Mouse (Mus musculus) gastrocnemius, postnatal 36 days (tissue): Measurements from ENCODE around the gene Vamp2. TPM values are rescaled to one million over a fixed set of nuclear protein-coding genes. Genes with fewer than 3 reads are reported as not detected.

Experiments
- DNase-seq, 2 experiments: peaks; one replicate each; pipeline ENCODE4 v3.0.0; 2022
- intact Hi-C: fragments of 180-260 bp; cut with DNase I; formaldehyde crosslinking; loops from one replicate; pipeline ENCODE4 v1.15.1; 2025
- total RNA-seq, 2 experiments: library from RNA; stranded (reverse); gene quantifications; 2 replicates each; pipeline ENCODE4 v1.2.3; 2021

Vamp2 gene
- total RNA-seq, 2 experiments from 2014 or later = 26.7 to 38.1 TPM

DNA sequence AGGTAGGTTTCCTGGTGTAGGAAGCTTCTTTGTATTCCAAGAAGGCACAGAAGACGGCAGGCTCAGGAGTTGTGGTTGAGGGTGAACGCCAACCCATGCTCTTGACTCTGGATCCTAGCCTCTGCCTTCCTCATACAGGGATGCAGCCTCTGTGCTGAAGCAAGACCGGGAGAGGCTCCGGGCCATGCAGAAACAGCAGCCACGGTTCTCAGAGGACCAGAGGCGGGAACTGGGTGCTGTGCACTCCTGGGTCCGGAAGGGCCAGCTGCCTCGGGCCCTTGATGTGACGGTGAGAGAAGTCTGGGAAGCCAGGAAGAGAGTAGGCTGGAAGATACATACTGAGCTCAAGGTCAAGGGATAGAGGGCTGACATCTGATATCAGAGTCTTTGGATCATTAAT lies 19.9 kb downstream of the Vamp2 start:
- DNase-seq = no peak
- intact Hi-C loops = no loop called here

DNA sequence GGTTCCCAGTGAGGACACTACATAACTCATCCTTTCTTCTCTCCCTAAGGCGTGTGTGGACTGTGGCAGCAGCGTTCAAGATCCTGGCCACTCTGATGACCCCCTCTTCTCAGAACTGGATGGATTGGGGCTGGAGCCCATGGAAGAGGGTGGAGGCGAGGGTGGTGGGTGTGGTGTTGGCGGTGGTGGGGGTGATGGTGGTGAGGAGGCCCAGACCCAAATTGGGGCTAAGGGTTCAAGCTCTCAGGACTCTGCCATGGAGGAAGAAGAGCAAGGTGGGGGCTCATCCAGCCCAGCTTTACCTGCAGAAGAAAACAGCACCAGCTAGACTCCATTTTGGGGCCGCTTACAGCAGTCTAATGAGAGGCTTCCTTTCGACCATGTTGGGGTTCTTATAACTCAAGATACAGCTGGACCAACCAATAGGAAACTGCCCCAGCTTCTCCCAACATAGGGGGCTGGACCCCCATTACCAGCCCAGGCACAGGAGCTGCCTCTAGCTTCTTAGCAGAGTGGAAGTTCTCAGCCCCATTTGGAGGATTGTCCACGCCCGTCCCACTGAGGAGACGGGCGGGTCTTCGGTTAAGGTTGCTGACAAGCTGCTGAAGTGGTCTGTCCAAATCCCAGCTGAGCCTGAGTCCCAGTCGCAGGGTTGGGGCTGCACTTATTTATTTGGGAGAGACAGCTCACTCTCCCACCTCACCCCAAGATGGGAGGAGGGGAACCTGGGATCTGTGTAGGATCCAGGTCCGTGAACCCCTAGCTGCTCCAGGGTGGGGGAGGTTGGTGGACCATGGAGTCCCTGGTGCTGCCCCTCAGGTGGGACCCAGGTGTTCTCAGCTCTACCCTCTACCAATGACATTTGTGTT lies 21.0 kb downstream of the Vamp2 start:
- intact Hi-C loops = no loop called here
- no peak for DNase-seq

DNA sequence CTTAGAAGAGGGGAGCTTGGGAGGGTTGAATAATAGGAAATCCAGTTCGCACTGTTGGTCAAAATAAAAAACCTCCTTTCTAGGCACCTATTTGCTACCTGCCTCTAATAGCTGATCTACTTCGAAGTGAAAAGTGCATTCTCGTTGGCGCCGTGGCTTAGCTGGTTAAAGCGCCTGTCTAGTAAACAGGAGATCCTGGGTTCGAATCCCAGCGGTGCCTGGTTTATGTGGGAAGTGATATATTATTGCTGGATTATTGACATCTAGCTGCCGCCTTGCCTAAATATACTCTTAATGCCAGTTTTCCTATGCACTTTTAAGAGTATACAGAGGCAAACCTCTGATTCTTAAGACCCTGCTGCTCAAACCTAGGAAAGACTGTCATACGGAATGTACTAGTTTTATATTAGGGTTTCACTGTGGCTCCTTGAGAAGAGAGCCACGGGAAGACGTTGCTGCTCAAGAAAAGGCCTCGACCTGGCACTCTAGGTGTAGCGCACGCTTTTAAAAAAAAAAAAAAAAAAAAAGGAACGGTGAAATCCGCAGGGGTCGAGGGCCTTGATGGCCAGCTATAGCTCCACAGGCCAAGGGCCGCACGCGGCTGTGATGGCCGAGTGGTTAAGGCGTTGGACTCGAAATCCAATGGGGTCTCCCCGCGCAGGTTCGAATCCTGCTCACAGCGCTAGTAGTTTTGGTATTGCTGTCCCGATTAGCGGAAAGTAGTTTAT lies 22.2 kb downstream of the Vamp2 start:
- peak; percentile 87 to 95 for DNase-seq
- intact Hi-C loops = no loop called here

DNA sequence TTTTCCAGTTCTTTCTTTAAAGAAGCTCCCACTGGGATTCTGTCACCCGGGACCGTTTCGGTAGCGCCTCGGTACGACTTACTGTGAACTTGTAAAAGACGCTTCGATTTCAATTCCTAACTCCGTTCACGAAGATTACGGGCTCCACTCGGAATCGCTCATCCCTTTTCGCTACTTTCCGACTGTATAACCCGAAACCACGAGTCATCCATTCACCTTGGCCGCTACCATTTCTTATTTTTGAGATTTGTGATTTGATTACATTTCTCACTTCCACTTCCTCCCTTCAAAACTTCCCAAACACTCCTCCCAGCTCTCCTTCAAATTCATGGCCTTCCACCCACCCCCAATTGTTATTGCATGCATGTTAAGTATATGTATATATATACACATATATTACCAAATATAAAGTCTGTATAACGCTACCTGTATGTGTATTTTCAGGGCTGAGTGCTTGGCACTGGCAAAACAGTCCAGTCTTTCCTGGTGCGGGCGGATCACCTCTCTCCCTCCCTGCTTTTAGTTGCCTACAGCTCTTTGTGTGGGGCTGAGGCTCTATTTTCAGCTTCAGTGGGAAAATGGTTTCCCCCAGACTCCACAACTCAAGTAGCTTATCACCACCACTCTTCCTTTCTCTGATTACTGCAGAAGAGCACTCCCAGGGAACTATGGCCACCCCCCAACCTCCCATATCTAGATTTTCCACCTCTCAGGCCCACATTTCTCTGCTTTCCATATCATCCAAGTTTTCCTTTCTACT lies 22.9 kb downstream of the Vamp2 start:
- DNase-seq = no peak
- intact Hi-C loops = no loop called here

DNA sequence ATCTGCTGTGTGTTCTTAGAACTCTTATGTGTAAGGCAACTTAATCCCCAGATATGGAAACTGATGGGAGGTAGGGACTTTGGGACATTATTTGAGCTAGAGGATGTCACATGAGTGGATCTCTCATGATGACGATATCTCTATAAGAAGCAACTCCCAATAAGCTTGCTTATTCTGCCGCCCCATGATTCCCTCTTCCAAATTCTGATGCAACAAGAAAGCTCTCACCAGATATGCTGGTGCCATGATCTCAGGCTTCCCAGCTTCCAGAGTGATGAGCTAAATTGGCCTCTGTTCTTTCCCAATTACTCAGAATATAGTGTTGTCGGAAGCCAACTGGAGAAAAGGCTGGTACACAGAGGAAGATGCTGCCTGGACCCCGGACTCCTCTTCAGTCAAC lies 23.6 kb downstream of the Vamp2 start:
- intact Hi-C loops = no loop called here

DNA sequence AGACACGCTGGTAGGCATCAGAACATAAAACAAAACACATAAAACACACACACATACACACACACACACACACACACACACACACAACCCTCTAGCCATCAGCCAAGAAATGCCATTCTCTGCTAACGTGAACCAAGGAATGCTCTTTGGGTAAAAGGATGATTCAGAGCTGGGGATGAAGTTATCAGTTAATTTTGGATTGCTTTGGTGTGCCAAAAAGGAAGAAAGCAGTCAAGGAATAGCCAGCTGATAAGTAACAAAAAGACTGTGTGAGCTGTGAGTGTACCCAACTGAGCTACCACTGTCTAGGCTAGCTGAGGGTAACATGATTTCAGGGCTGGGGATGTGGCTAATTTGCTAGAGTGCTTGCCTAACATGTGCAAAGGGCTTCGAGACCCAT lies 25.7 kb downstream of the Vamp2 start:
- DNase-seq = no peak
- intact Hi-C loops = no loop called here

More for the DNA sequence above, 23.6 kb downstream of the Vamp2 start:
- DNase-seq = no peak

DNA sequence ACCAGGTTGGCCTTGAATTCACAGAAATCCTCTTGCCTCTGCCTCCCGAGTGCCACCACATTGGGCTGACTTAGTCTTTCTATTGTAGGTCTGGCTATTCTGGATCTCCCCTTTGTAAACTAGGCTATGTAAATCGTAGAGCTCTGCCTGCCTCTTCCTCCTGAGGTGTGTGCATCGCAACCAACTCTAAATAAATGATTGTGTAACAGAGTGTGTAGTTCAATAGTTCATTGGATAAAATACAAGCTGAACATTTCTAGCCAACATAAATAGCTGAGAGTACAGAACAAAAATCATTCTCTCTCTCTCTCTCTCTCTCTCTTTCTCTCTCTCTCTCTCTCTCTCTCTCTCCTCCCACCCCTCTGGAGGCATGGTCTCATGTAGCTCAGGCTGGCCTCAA lies 26.3 kb downstream of the Vamp2 start:
- DNase-seq = no peak
- intact Hi-C loops = no loop called here

DNA sequence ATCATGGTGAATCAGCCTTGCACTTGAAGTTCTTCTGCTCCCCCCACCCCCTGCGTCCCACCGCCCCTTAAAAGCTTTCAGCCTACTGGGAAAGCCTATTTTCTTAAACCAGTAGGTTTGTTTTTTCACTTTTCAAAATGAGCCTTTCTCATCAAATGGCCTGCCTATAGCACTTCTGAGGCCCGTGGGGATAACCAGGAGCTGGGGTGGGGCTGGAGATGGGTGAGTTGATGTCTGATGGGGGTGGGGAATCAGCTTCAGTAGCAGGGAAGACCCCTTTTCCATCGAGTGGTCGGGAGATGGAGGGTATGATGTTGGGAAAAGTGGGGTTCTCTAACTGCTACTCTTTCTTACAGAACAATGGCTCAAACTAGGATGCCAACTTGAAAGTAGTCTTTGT lies 28.6 kb downstream of the Vamp2 start:
- intact Hi-C loops = no loop called here
- DNase-seq = no peak

DNA sequence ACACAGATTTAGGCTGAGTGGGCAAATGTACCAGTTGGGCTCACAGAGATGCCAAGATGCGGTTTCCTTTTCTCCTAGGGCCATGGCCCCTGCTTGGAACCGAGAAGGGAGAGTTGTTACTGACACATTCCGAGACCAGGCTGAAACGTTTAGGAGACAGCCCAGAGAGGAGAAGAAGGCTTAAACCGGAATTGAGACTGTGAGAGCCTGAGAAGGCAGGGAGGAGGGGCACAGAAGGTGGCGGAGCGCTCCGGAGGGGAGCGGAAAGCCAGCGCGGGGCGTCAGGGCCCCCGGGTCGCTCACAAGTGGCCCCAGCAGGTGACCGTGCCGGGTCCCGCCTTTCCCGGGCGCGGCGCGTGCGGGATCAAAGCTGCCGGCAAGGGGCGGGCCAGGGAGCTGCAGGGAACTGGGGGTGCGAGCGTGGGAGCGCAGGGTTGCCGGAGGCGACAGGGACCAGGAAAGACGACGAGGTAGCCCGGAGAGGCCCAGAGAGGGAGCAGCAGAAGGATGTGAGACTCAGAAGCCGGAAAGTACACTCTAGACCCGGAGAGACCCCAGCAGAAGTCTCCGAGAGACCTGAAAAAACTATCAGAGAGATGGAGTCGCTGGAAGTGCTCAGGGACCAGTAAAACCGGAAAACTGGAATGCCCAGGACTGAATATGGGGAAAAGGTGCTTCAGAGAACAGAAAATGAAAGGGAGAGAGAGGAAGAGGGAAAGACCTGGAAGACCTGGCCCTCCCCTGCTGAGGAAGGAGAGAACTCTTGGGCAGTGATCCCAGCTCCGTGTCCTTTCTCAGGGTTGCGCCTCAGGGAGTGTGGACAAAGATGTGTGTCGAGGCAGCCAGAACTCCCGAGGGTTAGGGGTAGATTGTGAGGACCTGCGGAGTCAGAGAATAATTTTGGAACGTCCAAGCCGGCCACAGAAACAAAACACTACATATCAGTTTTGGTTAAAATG lies 29.7 kb downstream of the Vamp2 start:
- peak; percentile 43 to 50 for DNase-seq
- intact Hi-C loops = no loop called here

DNA sequence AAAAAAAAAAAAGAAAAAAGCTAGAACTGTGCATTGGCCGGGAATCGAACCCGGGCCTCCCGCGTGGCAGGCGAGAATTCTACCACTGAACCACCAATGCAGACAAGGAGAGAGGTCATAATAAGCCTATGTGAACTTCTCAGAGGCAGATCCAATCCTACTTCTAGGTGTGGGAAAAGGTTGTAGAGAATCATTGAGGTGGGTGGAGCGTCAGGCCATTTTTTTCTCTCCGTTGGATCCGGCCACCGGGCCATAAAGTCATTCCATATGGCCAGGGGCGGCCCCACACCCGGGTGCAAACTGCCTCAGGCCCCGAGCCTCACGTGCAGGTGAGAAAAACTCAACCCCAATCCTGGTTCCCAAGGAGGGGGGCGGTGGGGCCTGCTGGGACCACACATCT lies 30.5 kb downstream of the Vamp2 start:
- intact Hi-C loops = no loop called here
- DNase-seq = peak; percentile 55 to 78

DNA sequence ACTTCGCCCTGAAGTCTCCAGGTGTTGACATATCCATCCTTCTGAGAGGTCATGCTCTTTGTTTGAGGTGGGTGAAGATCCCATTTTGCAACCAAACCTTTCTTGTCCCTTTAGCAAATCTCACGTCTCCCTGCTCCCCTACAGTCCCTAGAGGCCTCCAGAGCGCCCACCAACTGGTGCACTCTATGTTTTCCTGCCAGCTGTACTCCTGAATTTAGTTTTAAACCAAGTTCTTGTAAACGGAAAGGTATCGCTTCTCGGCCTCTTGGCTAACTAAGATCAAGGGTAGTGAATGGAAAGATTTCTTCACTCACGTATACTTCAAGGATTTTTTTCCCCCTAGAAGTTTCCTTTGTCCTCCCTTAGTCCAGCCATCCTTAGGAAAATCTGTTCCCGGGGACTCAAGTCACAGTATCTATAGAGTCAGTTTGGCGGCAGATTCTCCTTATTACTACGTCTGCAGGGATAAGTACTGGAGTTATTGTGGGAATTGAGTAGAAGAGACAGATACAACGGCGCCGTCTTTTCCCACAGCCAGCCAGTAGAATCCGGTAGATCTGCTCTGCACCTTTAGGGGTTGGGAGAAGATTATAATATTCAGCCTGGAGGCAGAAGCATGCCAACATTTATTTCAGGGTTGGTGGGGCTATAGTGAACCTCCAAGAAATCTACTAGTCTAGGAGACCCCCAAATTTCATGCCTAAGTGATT lies 31.3 kb downstream of the Vamp2 start:
- intact Hi-C loops = loop anchor here (10.0 kb wide), 1 partner anchor 215 kb away; the partner anchor contains the start of gene Rpl26
- DNase-seq = no peak

DNA sequence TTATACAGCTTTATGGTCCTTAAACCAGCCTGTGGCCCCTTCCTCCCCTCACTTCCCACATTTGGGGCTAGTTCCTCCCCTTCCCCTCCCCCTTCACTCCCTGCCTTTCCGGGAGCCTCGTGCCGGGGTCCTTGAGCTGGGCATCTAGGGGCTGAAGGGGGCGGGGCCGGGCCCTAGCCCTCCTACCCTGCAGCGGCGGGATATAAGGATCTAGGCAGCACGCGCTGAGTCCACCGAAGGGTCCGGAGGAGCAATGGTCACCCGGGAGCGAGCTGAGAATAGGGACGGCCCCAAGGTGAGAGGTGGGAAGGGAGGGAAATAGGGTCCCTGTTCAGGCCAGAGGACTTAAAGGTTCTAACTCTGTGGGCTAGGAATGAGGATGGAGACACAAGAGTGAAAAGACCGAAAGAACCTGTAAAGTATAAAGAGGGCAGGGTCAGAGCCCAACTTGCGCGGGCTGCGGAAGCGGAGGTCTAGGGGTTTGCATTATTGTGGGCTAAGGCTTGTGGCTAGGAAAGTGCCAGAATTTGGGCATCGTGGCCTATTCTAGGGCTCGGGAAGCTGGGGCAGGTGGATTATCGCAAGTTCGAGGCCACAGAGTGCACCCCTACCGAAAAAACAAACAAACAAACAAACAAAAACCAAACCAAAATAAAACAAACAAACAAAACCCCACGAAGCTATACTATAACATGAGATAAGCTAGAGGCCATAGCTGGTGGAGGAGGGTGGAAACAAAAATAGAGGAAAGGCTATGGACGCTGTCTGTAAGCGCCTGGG lies 32.1 kb downstream of the Vamp2 start, which contains the start of gene Hes7:
TSS of gene Hes7 (plus strand) at position 184 of the 780 bp plus-strand sequence.
- intact Hi-C loops = loop anchor here (10.0 kb wide), 1 partner anchor 216 kb away; the partner anchor contains the start of gene Rpl26
- DNase-seq = no peak

DNA sequence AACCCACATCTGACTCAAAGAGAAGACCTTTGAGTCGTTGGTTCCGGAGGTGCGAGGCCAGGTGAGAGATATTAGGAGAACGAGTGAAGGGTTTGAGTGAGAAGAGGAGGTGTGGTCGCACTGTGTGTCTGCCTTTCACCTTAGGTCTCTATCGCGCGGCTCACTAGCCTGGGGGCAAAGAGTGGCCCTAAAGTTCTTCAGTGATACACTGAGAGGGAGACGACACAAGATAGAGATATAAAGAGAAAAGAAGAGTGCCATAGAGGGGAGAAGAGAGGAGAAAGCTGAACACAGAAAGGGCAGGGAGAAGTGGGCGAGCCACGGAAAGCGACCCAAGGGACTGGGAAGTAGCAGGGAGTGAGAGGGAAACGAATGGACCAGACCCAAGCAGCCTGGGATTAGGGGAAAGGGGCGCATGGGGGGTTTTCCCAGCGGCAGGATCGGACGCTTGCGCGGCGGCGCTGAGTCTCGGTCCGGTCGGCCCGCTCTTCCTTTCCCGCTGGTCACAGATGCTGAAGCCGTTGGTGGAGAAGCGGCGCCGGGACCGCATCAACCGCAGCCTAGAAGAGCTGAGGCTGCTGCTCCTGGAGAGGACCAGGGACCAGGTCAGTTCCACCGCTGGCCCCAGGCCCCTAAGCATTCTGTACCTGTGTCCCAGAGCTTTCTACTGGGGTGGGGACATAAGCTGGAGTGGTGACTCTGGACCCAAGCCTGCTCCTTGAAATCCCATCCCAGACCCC lies 32.9 kb downstream of the Vamp2 start:
- no peak for DNase-seq
- intact Hi-C loops = loop anchor here (10.0 kb wide), 1 partner anchor 216 kb away; the partner anchor contains the start of gene Rpl26

DNA sequence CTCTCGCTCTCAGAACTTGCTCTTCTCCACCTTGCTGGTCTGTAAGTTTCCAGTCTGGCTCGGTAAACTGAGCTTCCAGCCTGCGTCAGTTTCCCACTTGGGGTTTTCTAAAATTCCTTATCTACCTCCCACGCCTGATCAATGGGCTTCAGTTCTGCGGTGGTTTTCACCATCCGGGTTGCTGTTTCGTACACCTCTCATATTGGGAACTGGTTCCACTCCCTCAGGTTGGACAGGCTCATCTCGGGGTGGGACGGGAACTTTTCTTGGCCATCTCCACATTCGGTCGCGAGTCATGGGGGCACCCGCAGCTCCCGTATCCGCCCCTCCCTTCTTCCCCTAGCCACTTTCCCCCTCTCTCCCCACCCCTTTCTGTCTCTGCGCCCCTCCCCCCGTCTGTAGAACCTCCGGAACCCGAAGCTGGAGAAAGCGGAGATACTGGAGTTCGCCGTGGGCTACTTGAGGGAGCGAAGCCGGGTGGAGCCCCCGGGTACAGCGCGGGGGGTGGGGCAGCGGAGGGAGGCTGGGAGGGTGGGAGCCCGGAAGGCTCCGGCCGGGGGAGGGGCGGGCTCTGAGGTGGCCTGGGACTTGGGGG lies 33.5 kb downstream of the Vamp2 start:
- DNase-seq = no peak
- intact Hi-C loops = loop anchor here (1.0 to 10.0 kb wide), 3 partner anchors 56 to 561 kb away; partner anchors contain the start of genes Rpl26 and Senp3

DNA sequence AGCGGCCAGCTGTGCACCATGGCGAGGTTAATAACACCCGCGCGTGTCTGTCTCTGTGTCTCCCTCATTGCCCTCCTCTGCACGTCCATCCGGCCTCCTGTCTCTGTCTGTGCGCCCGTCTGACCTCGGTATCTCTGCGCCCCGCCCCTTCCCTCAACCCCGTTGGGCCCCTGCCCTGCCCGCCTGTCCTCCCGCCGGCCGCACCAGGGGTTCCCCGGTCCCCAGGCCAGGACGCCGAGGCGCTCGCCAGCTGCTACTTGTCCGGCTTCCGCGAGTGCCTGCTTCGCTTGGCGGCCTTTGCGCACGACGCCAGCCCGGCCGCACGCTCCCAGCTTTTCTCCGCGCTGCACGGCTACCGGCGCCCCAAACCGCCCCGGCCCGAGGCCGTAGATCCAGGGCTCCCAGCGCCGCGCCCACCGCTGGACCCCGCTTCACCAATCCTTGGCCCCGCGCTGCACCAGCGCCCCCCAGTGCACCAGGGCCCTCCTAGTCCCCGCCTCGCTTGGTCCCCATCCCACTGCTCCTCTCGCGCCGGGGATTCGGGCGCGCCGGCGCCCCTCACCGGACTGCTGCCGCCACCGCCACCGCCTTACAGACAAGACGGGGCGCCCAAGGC lies 34.2 kb downstream of the Vamp2 start, which contains the start of gene 9130213A22Rik:
TSS of gene 9130213A22Rik (minus strand) at position 254 of the 616 bp plus-strand sequence.
- DNase-seq = peak; percentile 82 to 86
- intact Hi-C loops = loop anchor here (1.0 to 10.0 kb wide), 3 partner anchors 56 to 560 kb away; partner anchors contain the start of genes Rpl26 and Senp3

DNA sequence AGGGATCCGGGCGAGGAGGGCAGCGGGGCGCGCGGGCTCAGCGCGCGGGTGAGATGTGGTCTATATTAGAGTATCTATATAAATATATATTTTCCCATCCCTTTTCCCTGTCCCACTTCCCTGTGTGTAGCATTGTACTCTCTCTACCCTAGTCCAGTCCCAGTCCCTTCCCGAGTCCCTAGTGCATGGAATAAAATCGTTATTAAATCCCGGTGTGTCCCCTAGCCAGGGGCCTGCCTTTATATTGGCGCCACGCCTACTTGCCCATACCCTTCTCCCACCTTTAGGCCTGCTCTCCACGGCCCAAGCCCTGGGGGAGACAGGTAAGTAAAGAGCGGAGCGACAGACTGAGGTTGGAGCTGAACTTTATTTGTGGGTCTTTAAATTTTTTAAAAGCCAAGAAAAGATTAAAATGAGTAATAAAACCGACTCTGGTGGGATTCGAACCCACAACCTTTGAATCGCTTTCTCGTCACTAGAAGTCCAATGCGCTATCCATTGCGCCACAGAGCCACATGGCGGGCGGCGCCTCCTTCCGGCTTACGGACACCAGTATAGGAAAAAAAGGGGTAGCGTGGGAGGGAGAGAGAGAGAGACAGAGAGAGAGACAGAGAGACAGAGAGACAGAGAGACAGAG lies 34.9 kb downstream of the Vamp2 start:
- peak; percentile 81 to 88 for DNase-seq

More for the DNA sequence above, 34.9 kb downstream of the Vamp2 start:
- intact Hi-C loops = loop anchor here (1.0 to 10.0 kb wide), 3 partner anchors 60 to 560 kb away; partner anchors contain the start of genes Rpl26 and Senp3
